In the genomic region with DNA sequence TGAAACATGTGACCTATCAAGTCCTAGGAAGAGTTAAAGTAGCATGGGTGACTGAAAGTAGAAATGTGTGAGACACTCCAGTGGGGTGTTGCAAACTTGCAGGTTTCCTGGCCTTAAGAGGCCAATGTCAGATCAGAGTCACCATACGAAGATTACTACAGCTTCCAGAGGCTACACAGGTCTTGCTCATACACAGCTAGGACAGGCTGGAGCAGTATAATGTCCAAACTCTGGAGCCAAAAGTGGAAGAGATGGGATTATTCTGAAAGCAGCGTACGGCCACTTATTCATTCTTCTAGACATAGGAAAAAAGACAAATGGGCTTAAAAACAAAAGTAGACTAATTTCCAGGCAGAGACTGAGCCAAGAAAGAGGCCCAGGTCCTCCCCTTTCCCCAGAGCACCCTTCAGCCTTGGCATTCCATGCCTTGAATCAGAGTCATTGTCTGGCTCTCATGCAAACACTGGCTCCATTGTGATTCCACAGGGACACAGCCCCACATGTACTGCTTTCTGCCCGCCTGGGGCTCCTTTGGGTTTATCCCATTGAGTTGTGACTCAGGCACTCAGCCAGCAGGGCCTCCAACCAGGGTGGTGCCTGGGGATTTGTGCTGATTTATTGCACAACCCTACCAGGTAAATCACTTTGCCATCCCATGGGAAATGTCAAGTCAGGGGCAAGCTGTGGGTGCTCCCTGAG, we compare ENCODE assay signal across 9 mouse cellular contexts.
DNase-seq lines count a peak whose midpoint lies in the region; ATAC-seq and TF ChIP-seq lines count a peak whose summit lies in the region.
"Had no signal": no experiment of that assay in that cellular context is flagged by ENCODE, and none has a peak within 500 bp of the region (broad histone marks: within the 10 kb centered on the region; RNA-seq: fewer than 3 reads in every experiment).

No protein-coding gene starts in this region.

- H3K4me3 ChIP-seq in embryonic facial prominence, embryonic 15.5 days (replicated peaks), result no peak overlapping the region
- H3K4me3 ChIP-seq in intestine, postnatal 0 days (ENCODE audit: low read depth, low read length), result no peak overlapping the region
- no peak overlapping the region for H3K4me3 ChIP-seq in midbrain, embryonic 15.5 days
- no peak overlapping the region for H3K4me3 ChIP-seq in cerebellum, adult 2 months (replicated peaks; ENCODE audit: insufficient read depth, low read depth, low read length)

- H3K36me3 ChIP-seq in embryonic facial prominence, embryonic 15.5 days, result no peaks in the 10 kb centered on the region
- H3K36me3 ChIP-seq in intestine, postnatal 0 days (ENCODE audit: control insufficient read depth, insufficient read depth), result no peaks in the 10 kb centered on the region
- H3K36me3 ChIP-seq in midbrain, embryonic 15.5 days (replicated peaks), result no peaks in the 10 kb centered on the region

- TF ChIP-seq CTCF in intestine, postnatal 0 days (IDR thresholded peaks at IDR 0.05; ENCODE audit: low read depth), result peak; percentile 12; the same call in 1 of the 2 replicates
- no peak for TF ChIP-seq CTCF in cerebellum, adult 2 months (IDR thresholded peaks at IDR 0.05; ENCODE audit: borderline replicate concordance, insufficient read depth, low read depth, low read length)

- H3K9ac ChIP-seq in embryonic facial prominence, embryonic 15.5 days, result no peak overlapping the region
- no peak overlapping the region for H3K9ac ChIP-seq in intestine, postnatal 0 days (ENCODE audit: low read depth, low read length)
- no peak overlapping the region for H3K9ac ChIP-seq in midbrain, embryonic 15.5 days

- peaks cover 10% of the 10 kb centered on the region for H3K4me1 ChIP-seq in embryonic facial prominence, embryonic 15.5 days
- no peaks in the 10 kb centered on the region; the same call in 1 of the 2 replicates for H3K4me1 ChIP-seq in intestine, postnatal 0 days (replicated peaks; ENCODE audit: control insufficient read depth, insufficient read depth, low read length)
- H3K4me1 ChIP-seq in midbrain, embryonic 15.5 days, result no peaks in the 10 kb centered on the region
- no peaks in the 10 kb centered on the region for H3K4me1 ChIP-seq in cerebellum, adult 2 months (ENCODE audit: control insufficient read depth, insufficient read depth, low read length)

- H3K27me3 ChIP-seq in embryonic facial prominence, embryonic 15.5 days, result no peaks in the 10 kb centered on the region
- H3K27me3 ChIP-seq in intestine, postnatal 0 days (replicated peaks; ENCODE audit: control insufficient read depth, insufficient read depth, low read length), result no peaks in the 10 kb centered on the region
- no peaks in the 10 kb centered on the region for H3K27me3 ChIP-seq in midbrain, embryonic 15.5 days (replicated peaks)
- no peaks in the 10 kb centered on the region for H3K27me3 ChIP-seq in cerebellum, adult 2 months (ENCODE audit: control insufficient read depth, insufficient read depth, low read length)

- 51% methylated on average over 4 of the region's 4 CpGs for WGBS in embryonic facial prominence, embryonic 15.5 days
- 42% methylated on average over 4 of the region's 4 CpGs for WGBS in intestine, postnatal 0 days
- 41% methylated on average over 4 of the region's 4 CpGs for WGBS in midbrain, embryonic 15.5 days
- WGBS in cerebellum, adult 2 months, result 78% methylated on average over 4 of the region's 4 CpGs

- peak; percentile 54 to 61 for DNase-seq in right cerebral cortex, postnatal 10 days (ENCODE audit: low spot score in 2 of 2)
- DNase-seq in right cerebral cortex, postnatal 25 days, result no peak
- no peak for DNase-seq in kidney, adult 11 months
- DNase-seq in cerebellum, adult 2 months, result no peak

- H3K4me2 ChIP-seq in embryonic facial prominence, embryonic 15.5 days (replicated peaks), result no peak overlapping the region
- H3K4me2 ChIP-seq in intestine, postnatal 0 days (replicated peaks; ENCODE audit: low read depth), result no peak overlapping the region
- H3K4me2 ChIP-seq in midbrain, embryonic 15.5 days, result no peak overlapping the region

- H3K27ac ChIP-seq in embryonic facial prominence, embryonic 15.5 days (replicated peaks), result no peak overlapping the region
- H3K27ac ChIP-seq in intestine, postnatal 0 days (ENCODE audit: low read depth, low read length), result 0 out of 2 replicates have a peak overlapping the region, but pooled peaks have one; percentile 22
- H3K27ac ChIP-seq in midbrain, embryonic 15.5 days, result no peak overlapping the region
- H3K27ac ChIP-seq in cerebellum, adult 2 months (ENCODE audit: insufficient read depth, low read length), result no peak overlapping the region
- H3K27ac ChIP-seq: kidney, postnatal 0 days had no signal

- ATAC-seq in embryonic facial prominence, embryonic 15.5 days (ENCODE audit: insufficient number of reproducible peaks, low FRiP score, low TSS enrichment, low read depth), result peak; percentile 63
- peak; percentile 92 for ATAC-seq in intestine, postnatal 0 days
- ATAC-seq in midbrain, embryonic 15.5 days (replicated peaks), result peak; percentile 71
- ATAC-seq in megakaryocyte progenitor cell, adult 5-6 weeks (replicated peaks; ENCODE audit: poor library complexity), result no peak

- no peak for TF ChIP-seq POLR2A in cerebellum, adult 2 months (IDR thresholded peaks at IDR 0.05; ENCODE audit: borderline replicate concordance, insufficient read depth, low read length)

- H3K9me3 ChIP-seq in embryonic facial prominence, embryonic 15.5 days (replicated peaks), result no peaks in the 10 kb centered on the region
- H3K9me3 ChIP-seq in intestine, postnatal 0 days (ENCODE audit: control insufficient read depth), result no peaks in the 10 kb centered on the region
- H3K9me3 ChIP-seq in midbrain, embryonic 15.5 days, result no peaks in the 10 kb centered on the region

Comparison
In these comparisons a context has a peak if more than half of its experiments do, and no peak if none do; other contexts are left out.
1. DNase-seq: peak in right cerebral cortex, postnatal 10 days (2 of 2); none in right cerebral cortex, postnatal 25 days (single experiment), kidney, adult 11 months (single experiment) and cerebellum, adult 2 months (0 of 2).